Mouse (Mus musculus): Measurements from ENCODE around the gene Mycs. TPM values are rescaled to one million over a fixed set of nuclear protein-coding genes. Genes with fewer than 3 reads are reported as not detected.

Mycs gene
- not detected in 2 replicates for polyA plus RNA-seq (2015; fragmentation: Nextera tagmentation; extraction: Ambion mirVana)

GRCm38 (mm10) chrX:5469165-5469564 lies at the start of gene Mycs:
Gene Mycs, minus strand, starts transcription at chrX:5469265.

Other genes starting within 250 kb of the Mycs start
- gene Btbd35f7, start 199.8 kb upstream of the Mycs start, polyA plus RNA-seq (2015; fragmentation: Nextera tagmentation; extraction: Ambion mirVana), result not detected in 2 replicates

Data from skeletal muscle tissue, postnatal 0 days (tissue).